8 mouse cellular contexts compared by ENCODE assay signal in genomic region chr15:99715982-99716746, GRCm38 (mm10). TPM values are rescaled to one million over a fixed set of nuclear protein-coding genes. Genes with fewer than 3 reads are reported as not detected.
DNase-seq lines count a peak whose midpoint lies in the region; ATAC-seq and TF ChIP-seq lines count a peak whose summit lies in the region.

No protein-coding gene starts in this region.

- no peaks in the 10 kb centered on the region for H3K27me3 ChIP-seq in liver, adult 2 months (ENCODE audit: control insufficient read depth, insufficient read depth, low read length)
- H3K27me3 ChIP-seq in neural tube, embryonic 15.5 days (replicated peaks) = no peaks in the 10 kb centered on the region

- TF ChIP-seq CTCF in liver, adult 2 months (IDR thresholded peaks at IDR 0.05; ENCODE audit: low read depth, low read length) = no peak

- H3K36me3 ChIP-seq in liver, adult 2 months (ENCODE audit: control insufficient read depth, insufficient read depth, low read length) = no peaks in the 10 kb centered on the region; the same call in 1 of the 2 replicates
- peaks cover 32% of the 10 kb centered on the region for H3K36me3 ChIP-seq in neural tube, embryonic 15.5 days

- H3K9me3 ChIP-seq in neural tube, embryonic 15.5 days (replicated peaks) = no peaks in the 10 kb centered on the region

- H3K9ac ChIP-seq in liver, adult 2 months (ENCODE audit: low read depth, low read length) = peak overlapping the region; percentile 16; the same call in 1 of the 2 replicates
- 0 out of 2 replicates have a peak overlapping the region, but pooled peaks have one; percentile 11 for H3K9ac ChIP-seq in neural tube, embryonic 15.5 days (replicated peaks)

- H3K27ac ChIP-seq in liver, adult 2 months (replicated peaks; ENCODE audit: insufficient read depth, low read depth, low read length) = peak overlapping the region; percentile 87
- H3K27ac ChIP-seq in neural tube, embryonic 15.5 days (replicated peaks) = peak overlapping the region; percentile 76

- peak; percentile 78 for DNase-seq in adrenal gland, postnatal 10 days
- DNase-seq in adrenal gland, adult 8-10 months = no peak
- peak; percentile 90 for DNase-seq in liver, adult 2 months (ENCODE audit: extremely low read depth, low read depth, low spot score)
- DNase-seq in liver = no peak
- DNase-seq in kidney, postnatal 14 days = peak; percentile 77
- no peak for DNase-seq in embryo, embryonic 10.5 days (ENCODE audit: low spot score)

- H3K4me2 ChIP-seq in neural tube, embryonic 15.5 days = no peak overlapping the region; the same call in 1 of the 2 replicates

- peak; percentile 13; the same call in 1 of the 2 replicates for ATAC-seq in neural tube, embryonic 15.5 days (ENCODE audit: low FRiP score)
- no peak for ATAC-seq in inflammation-experienced regulatory T-cells, adult 6 months

- WGBS in liver, adult 2 months = 15% methylated on average over 11 of the region's 11 CpGs
- 59% methylated on average over 11 of the region's 11 CpGs for WGBS in neural tube, embryonic 15.5 days

- peaks cover 44% of the 10 kb centered on the region for H3K4me1 ChIP-seq in liver, adult 2 months (ENCODE audit: control insufficient read depth, insufficient read depth, low read length)
- H3K4me1 ChIP-seq in neural tube, embryonic 15.5 days = peaks cover 43% of the 10 kb centered on the region

- no peak for TF ChIP-seq POLR2A in liver, adult 2 months (IDR thresholded peaks at IDR 0.05; ENCODE audit: extremely low read depth, insufficient read depth, low read length)

- H3K79me2 ChIP-seq in liver, adult 2 months (ENCODE audit: control insufficient read depth, insufficient read depth, low read length) = peaks cover 3% of the 10 kb centered on the region; the same call in 1 of the 2 replicates

- no peak overlapping the region for H3K4me3 ChIP-seq in liver, adult 2 months (ENCODE audit: insufficient read depth, low read depth, low read length)
- no peak overlapping the region for H3K4me3 ChIP-seq in neural tube, embryonic 15.5 days (replicated peaks)

RNA-seq across cellular contexts. Expression of gene Gpd1, which starts 1.2 kb away (rescaled TPM):
- total RNA-seq in adrenal gland, postnatal 10 days (2021) = 1,000 to 10,000 TPM; 1,543 to 1,818 TPM
- total RNA-seq in adrenal gland, adult 8-10 months (2022) = 100 to 1,000 TPM; 189 to 666 (median 461) TPM
- 147 and 151 TPM in 2 replicates for total RNA-seq in liver, adult 2 months (2014; rRNA removed)
- 233 and 311 TPM in 2 replicates for polyA plus RNA-seq in liver, adult 2 months (2012; rRNA removed)
- 4.5 and 5.2 TPM in 2 replicates for polyA plus RNA-seq in neural tube, embryonic 15.5 days (2015; fragmentation: Nextera tagmentation; extraction: Ambion mirVana)
- under 1 TPM in 2 of 3 experiments, not detected in 1; 0.24 to 0.39 TPM for polyA plus RNA-seq in inflammation-experienced regulatory T-cells, adult 6 months (2017; shearing (Covaris generic))

RNA-seq across cellular contexts. Expression of gene Cox14, which starts 9.3 kb away (rescaled TPM):
- total RNA-seq in adrenal gland, postnatal 10 days (2021) = 100 to 1,000 TPM; 178 to 185 TPM
- total RNA-seq in adrenal gland, adult 8-10 months (2022) = 100 to 1,000 TPM; 200 to 304 (median 253) TPM
- 58.6 and 70.0 TPM in 2 replicates for total RNA-seq in liver, adult 2 months (2014; rRNA removed)
- polyA plus RNA-seq in liver, adult 2 months (2012; rRNA removed) = 115 and 117 TPM in 2 replicates
- 178 and 182 TPM in 2 replicates for polyA plus RNA-seq in neural tube, embryonic 15.5 days (2015; fragmentation: Nextera tagmentation; extraction: Ambion mirVana)
- polyA plus RNA-seq in inflammation-experienced regulatory T-cells, adult 6 months (2017; shearing (Covaris generic)) = 100 to 1,000 TPM; 133 to 168 (median 166) TPM

RNA-seq across cellular contexts. Expression of gene Gm17349, which starts 10.9 kb away (rescaled TPM):
- 10 to 100 TPM; 10.9 to 24.6 TPM for total RNA-seq in adrenal gland, postnatal 10 days (2021)
- 10 to 100 TPM; 30.4 to 55.2 (median 34.8) TPM for total RNA-seq in adrenal gland, adult 8-10 months (2022)
- total RNA-seq in liver, adult 2 months (2014; rRNA removed) = not detected in 2 replicates
- polyA plus RNA-seq in liver, adult 2 months (2012; rRNA removed) = 1.4 TPM in 1 of 2 replicates, not detected in the other
- not detected in 2 replicates for polyA plus RNA-seq in neural tube, embryonic 15.5 days (2015; fragmentation: Nextera tagmentation; extraction: Ambion mirVana)
- not detected for polyA plus RNA-seq in inflammation-experienced regulatory T-cells, adult 6 months (2017; shearing (Covaris generic))

RNA-seq across cellular contexts. Expression of gene Smarcd1, which starts 14.2 kb away (rescaled TPM):
- 10 to 100 TPM; 47.1 to 49.6 TPM for total RNA-seq in adrenal gland, postnatal 10 days (2021)
- 10 to 100 TPM; 45.2 to 90.5 (median 62.8) TPM for total RNA-seq in adrenal gland, adult 8-10 months (2022)
- total RNA-seq in liver, adult 2 months (2014; rRNA removed) = 2.0 and 3.1 TPM in 2 replicates
- polyA plus RNA-seq in liver, adult 2 months (2012; rRNA removed) = 8.5 and 9.3 TPM in 2 replicates
- 80.2 and 91.5 TPM in 2 replicates for polyA plus RNA-seq in neural tube, embryonic 15.5 days (2015; fragmentation: Nextera tagmentation; extraction: Ambion mirVana)
- polyA plus RNA-seq in inflammation-experienced regulatory T-cells, adult 6 months (2017; shearing (Covaris generic)) = 10 to 100 TPM in 2 of 3 experiments, 1 to 10 TPM in 1; 8.4 to 15.5 (median 10.5) TPM

RNA-seq across cellular contexts. Expression of gene Asic1, which starts 46.0 kb away (rescaled TPM):
- 1 to 10 TPM in 1 of 2 experiments, under 1 TPM in 1; 0.75 to 1.5 TPM for total RNA-seq in adrenal gland, postnatal 10 days (2021)
- total RNA-seq in adrenal gland, adult 8-10 months (2022) = 1 to 10 TPM; 1.4 to 2.5 (median 1.8) TPM
- total RNA-seq in liver, adult 2 months (2014; rRNA removed) = not detected in 2 replicates
- 0.16 TPM in 1 of 2 replicates, not detected in the other for polyA plus RNA-seq in liver, adult 2 months (2012; rRNA removed)
- polyA plus RNA-seq in neural tube, embryonic 15.5 days (2015; fragmentation: Nextera tagmentation; extraction: Ambion mirVana) = 59.3 and 68.9 TPM in 2 replicates
- polyA plus RNA-seq in inflammation-experienced regulatory T-cells, adult 6 months (2017; shearing (Covaris generic)) = under 1 TPM in 2 of 3 experiments, not detected in 1; 0.20 to 0.40 TPM

Comparison
In these comparisons a context has a peak if more than half of its experiments do, and no peak if none do; other contexts are left out.
1. DNase-seq: peak in adrenal gland, postnatal 10 days (single experiment), liver, adult 2 months (single experiment) and kidney, postnatal 14 days (single experiment); none in adrenal gland, adult 8-10 months (single experiment), liver (single experiment) and embryo, embryonic 10.5 days (single experiment).